Mouse (Mus musculus): Measurements from ENCODE around the gene Nt5dc1.

DNA sequence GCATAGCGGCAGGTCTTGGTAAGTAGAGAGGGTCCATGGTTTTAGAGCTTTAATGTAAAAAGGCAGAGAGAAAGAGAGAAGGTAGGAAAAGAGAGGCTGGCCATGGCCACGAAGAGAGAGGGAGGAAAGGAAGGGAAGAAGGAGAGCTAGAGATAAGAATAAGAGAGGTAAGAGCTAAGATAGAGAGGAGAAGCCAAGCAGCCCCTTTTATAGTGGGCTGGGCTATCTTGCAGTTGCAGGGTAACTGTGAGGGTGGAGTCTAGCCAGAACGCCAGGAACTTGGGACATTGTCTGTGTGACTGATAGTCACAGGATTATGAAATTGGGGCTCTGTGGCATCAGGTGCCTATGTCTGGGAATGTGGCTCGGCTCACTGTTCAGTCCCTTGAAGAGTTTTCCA is 179.8 kb downstream of the Nt5dc1 start:
- TF ChIP-seq POLR2A (IDR thresholded peaks at IDR 0.05; ENCODE audit: insufficient read depth, low read depth, low read length) (no peak), CTCF (IDR thresholded peaks at IDR 0.05) (no peak), EP300 (IDR thresholded peaks at IDR 0.05; ENCODE audit: insufficient read depth, low read depth, low read length) (no peak)
